Mouse (Mus musculus): Measurements from ENCODE around the gene Gtsf1.

DNA sequence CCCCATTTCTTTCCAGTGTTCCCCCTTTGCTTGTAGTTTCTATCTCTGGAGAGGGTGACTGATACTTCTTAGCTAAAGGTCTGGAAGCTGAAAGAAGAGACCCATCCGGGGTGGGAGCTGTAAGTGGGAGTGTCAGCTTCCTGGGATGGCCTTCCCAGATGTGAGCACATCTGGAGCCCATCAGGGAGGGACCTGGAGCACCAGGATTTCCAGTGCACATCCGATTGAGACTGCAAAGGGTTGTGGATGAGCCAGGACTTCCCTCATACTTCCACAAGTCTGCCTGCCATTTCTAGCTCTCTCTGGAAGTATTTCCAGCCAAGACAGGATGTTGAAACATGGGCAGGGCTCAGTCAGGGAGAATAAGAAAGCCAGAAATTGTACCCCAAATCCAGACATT lies 59.1 kb downstream of the Gtsf1 start:
- no peak for TF ChIP-seq CTCF (IDR thresholded peaks at IDR 0.05; ENCODE audit: borderline replicate concordance, insufficient read depth, low read depth, low read length)
- TF ChIP-seq POLR2A (IDR thresholded peaks at IDR 0.05; ENCODE audit: borderline replicate concordance, insufficient read depth, low read length), result no peak
